In genomic region chr14:62159690-62160089, GRCm38 (mm10) we compare ENCODE assay signal across 17 mouse cellular contexts.
"Had no signal": no experiment of that assay in that cellular context is flagged by ENCODE, and none has a peak within 500 bp of the region (broad histone marks: within the 10 kb centered on the region; RNA-seq: fewer than 3 reads in every experiment).

No protein-coding gene starts in this region.

- H3K27me3 ChIP-seq: midbrain, embryonic 12.5 days; midbrain, embryonic 15.5 days; neural tube, embryonic 13.5 days had no signal

- H3K4me3 ChIP-seq: midbrain, embryonic 12.5 days; midbrain, embryonic 15.5 days; myocyte; neural tube, embryonic 13.5 days had no signal

- H3K9ac ChIP-seq: liver, embryonic 14.5 days; liver, postnatal 0 days; lung, embryonic 14.5 days; midbrain, embryonic 12.5 days; midbrain, embryonic 15.5 days; neural tube, embryonic 13.5 days had no signal

- ATAC-seq: liver, postnatal 0 days; lung, postnatal 0 days; midbrain, embryonic 15.5 days had no signal

- H3K36me3 ChIP-seq: midbrain, embryonic 12.5 days; midbrain, embryonic 15.5 days; neural tube, embryonic 13.5 days had no signal

- H3K4me2 ChIP-seq: liver, embryonic 11.5 days; lung, embryonic 14.5 days; midbrain, embryonic 12.5 days; midbrain, embryonic 15.5 days; neural tube, embryonic 13.5 days had no signal

- H3K4me1 ChIP-seq: midbrain, embryonic 12.5 days; midbrain, embryonic 15.5 days; neural tube, embryonic 13.5 days had no signal

- H3K27ac ChIP-seq: liver, embryonic 14.5 days; macrophage; midbrain, embryonic 12.5 days; midbrain, embryonic 15.5 days; neural tube, embryonic 13.5 days had no signal

- H3K9me3 ChIP-seq: midbrain, embryonic 12.5 days; midbrain, embryonic 15.5 days; neural tube, embryonic 13.5 days had no signal

- DNase-seq: kidney, adult 18-20 months; kidney, adult 9 months; kidney, postnatal 14 days; kidney, postnatal 4 days; liver, postnatal 0 days; lung, embryonic 14.5 days; retina, postnatal 1 day; thymus, adult 18-20 months; thymus, postnatal 36 days had no signal
